Comparison of ENCODE assay signal across 8 mouse cellular contexts in the genomic region with DNA sequence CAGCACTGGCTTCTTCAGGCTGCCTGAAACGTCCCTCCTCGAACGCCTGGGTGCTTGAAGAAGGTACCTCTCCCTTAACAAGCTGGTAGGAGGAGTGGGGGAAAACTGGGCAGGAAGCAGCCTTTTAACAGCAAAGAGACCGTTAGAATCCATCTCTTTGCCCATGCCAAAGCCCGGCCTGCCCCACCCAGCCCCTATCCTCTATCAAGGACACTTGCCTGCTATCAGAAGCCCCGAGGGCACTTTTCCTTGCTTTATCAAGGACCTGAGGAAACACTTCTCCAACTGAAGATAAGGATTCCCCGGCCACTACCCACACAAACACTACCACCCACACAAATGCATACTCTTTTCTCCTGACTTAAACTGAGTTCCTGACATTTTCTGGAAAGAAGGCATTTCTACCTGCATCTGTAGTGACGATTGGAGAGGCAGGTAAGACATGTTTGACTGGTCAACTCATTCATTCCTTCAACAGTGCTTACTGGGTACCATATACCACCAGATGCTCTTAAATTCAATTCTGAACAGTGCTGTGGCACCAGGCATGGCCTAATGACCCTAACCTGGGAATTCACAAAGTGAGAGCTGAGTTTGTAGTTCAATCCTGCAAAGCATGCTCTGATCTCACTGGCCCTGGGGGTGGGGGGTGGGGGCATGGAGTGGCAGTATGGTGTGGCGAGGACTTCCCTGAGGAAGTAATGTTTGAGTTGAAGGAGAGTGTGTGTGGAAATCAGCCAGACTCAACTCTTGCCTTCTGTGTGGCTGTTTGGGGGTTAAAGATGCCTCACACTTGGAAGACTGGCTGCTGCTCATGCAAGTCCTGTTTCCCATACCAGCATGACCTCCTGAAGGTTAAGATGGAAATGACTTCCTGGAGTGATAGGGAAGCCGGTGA. TPM values are rescaled to one million over a fixed set of nuclear protein-coding genes. Genes with fewer than 3 reads are reported as not detected.
A peak's percentile ranks its signal among the peaks of the same experiment; 100 is the strongest.
DNase-seq lines count a peak whose midpoint lies in the region; ATAC-seq lines count a peak whose summit lies in the region.

TSS of gene Lmo2 (plus strand) at position 338 of the 898 bp plus-strand sequence.

- peak; percentile 62 for DNase-seq in spleen, adult 12 weeks (ENCODE audit: low spot score)
- no peak for DNase-seq in spleen, adult 18-20 months
- no peak for DNase-seq in forebrain, embryonic 14.5 days (ENCODE audit: low spot score)
- DNase-seq in thymus, postnatal 14 days: no peak
- DNase-seq in right cerebral cortex, adult 18-20 months: no peak
- DNase-seq in kidney, adult 18-20 months: no peak

- ATAC-seq in forebrain, embryonic 14.5 days: no peak
- ATAC-seq in intestine, embryonic 15.5 days: peak; percentile 53; the same call in 1 of the 2 replicates

- no peak within 1 kb of the TSS for H3K27ac ChIP-seq in forebrain, embryonic 14.5 days (ENCODE audit: low read depth, low read length)
- no peak within 1 kb of the TSS for H3K27ac ChIP-seq in intestine, embryonic 15.5 days

- H3K9me3 ChIP-seq in forebrain, embryonic 14.5 days (replicated peaks; ENCODE audit: control insufficient read depth, low read length): no peaks in the 10 kb centered on the region
- no peaks in the 10 kb centered on the region for H3K9me3 ChIP-seq in intestine, embryonic 15.5 days
- no peaks in the 10 kb centered on the region for H3K9me3 ChIP-seq in megakaryocyte, embryonic 14.5 days

- H3K36me3 ChIP-seq in forebrain, embryonic 14.5 days (ENCODE audit: control insufficient read depth, insufficient read depth, low read length): no peaks in the 10 kb centered on the region
- no peaks in the 10 kb centered on the region for H3K36me3 ChIP-seq in intestine, embryonic 15.5 days
- peaks cover 13% of the 10 kb centered on the region for H3K36me3 ChIP-seq in megakaryocyte, embryonic 14.5 days (replicated peaks; ENCODE audit: low read length)

- H3K9ac ChIP-seq in forebrain, embryonic 14.5 days (ENCODE audit: low read length): no peak within 1 kb of the TSS
- no peak within 1 kb of the TSS for H3K9ac ChIP-seq in intestine, embryonic 15.5 days

- no peaks in the 10 kb centered on the region for H3K4me1 ChIP-seq in forebrain, embryonic 14.5 days (ENCODE audit: control insufficient read depth, insufficient read depth, low read length)
- H3K4me1 ChIP-seq in intestine, embryonic 15.5 days (replicated peaks): no peaks in the 10 kb centered on the region
- peaks cover 100% of the 10 kb centered on the region for H3K4me1 ChIP-seq in megakaryocyte, embryonic 14.5 days

- H3K27me3 ChIP-seq in forebrain, embryonic 14.5 days (replicated peaks; ENCODE audit: control insufficient read depth, insufficient read depth, low read length): no peaks in the 10 kb centered on the region
- no peaks in the 10 kb centered on the region for H3K27me3 ChIP-seq in intestine, embryonic 15.5 days (replicated peaks)
- no peaks in the 10 kb centered on the region for H3K27me3 ChIP-seq in megakaryocyte, embryonic 14.5 days (replicated peaks)

- 77% methylated on average over 10 of the region's 10 CpGs for WGBS in forebrain, embryonic 14.5 days
- WGBS in intestine, embryonic 15.5 days: 64% methylated on average over 10 of the region's 10 CpGs

- no peak within 1 kb of the TSS for H3K4me2 ChIP-seq in forebrain, embryonic 14.5 days (ENCODE audit: low read length)
- no peak within 1 kb of the TSS for H3K4me2 ChIP-seq in intestine, embryonic 15.5 days (replicated peaks)

- no peak within 1 kb of the TSS for H3K4me3 ChIP-seq in forebrain, embryonic 14.5 days (ENCODE audit: low read depth, low read length)
- no peak within 1 kb of the TSS for H3K4me3 ChIP-seq in intestine, embryonic 15.5 days (replicated peaks)
- H3K4me3 ChIP-seq in megakaryocyte, embryonic 14.5 days (replicated peaks): peak within 1 kb of the TSS; percentile 90

RNA-seq across cellular contexts. Expression of gene Lmo2, which starts in this region (rescaled TPM):
- 30.2 TPM in 2 replicates for polyA plus RNA-seq in forebrain, embryonic 14.5 days (2014; fragmentation: Nextera tagmentation; extraction: Ambion mirVana)
- 18.2 and 23.5 TPM in 2 replicates for polyA plus RNA-seq in intestine, embryonic 15.5 days (2015; fragmentation: Nextera tagmentation; extraction: Ambion mirVana)
- 436 and 585 TPM in 2 replicates for polyA plus RNA-seq in megakaryocyte, embryonic 14.5 days (2012; ENCODE audit: insufficient read depth, low replicate concordance)

Comparison
In these comparisons a context has a peak if more than half of its experiments do, and no peak if none do; other contexts are left out.
1. RNA of gene Lmo2 (polyA plus RNA-seq): 436 to 585 TPM in megakaryocyte, embryonic 14.5 days; 30.2 TPM in forebrain, embryonic 14.5 days and 18.2 to 23.5 TPM in intestine, embryonic 15.5 days; every median in the first group is over 10 times any median in the second.